Mouse (Mus musculus) heart, postnatal 4 days (tissue): ENCODE results near the gene Gm10354. TPM values are rescaled to one million over a fixed set of nuclear protein-coding genes. Genes with fewer than 3 reads are reported as not detected.
"Not testable (repeated sequence)": the region's sequence is repeated elsewhere in the genome, so short reads cannot be mapped to it uniquely, and the experiment has no call there.

Experiments used
- DNase-seq: peaks from one replicate; pipeline ENCODE4 v3.0.0; 2021
- total RNA-seq, 2 experiments: library from RNA; stranded (reverse); gene quantifications; 2 replicates each; pipeline ENCODE4 v1.2.3; 2021

Gene Gm10354
- total RNA-seq = not detected

DNA sequence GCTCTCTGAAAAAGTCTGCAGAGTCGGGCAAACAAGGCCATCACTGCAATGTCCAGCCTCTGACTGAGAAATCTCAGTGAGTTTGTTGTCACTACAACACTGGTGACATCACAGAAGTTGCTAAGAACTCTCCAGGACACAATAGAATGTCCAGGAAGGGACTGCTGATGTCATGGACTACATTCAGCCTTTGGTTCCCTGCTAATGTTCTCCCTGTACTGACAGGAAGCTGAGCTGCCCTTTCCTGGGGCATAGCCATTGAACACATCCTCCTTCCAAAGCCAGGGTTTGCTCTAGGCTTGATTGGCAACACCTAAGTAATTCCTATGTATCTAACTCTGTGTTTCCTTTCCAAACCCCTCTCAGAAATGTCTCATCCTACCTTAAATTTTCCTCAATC, at the start of gene Gm10354:
Gene Gm10354 (minus strand): TSS at position 101 of the 400 bp plus-strand sequence.
- DNase-seq = not testable (repeated sequence)

DNA sequence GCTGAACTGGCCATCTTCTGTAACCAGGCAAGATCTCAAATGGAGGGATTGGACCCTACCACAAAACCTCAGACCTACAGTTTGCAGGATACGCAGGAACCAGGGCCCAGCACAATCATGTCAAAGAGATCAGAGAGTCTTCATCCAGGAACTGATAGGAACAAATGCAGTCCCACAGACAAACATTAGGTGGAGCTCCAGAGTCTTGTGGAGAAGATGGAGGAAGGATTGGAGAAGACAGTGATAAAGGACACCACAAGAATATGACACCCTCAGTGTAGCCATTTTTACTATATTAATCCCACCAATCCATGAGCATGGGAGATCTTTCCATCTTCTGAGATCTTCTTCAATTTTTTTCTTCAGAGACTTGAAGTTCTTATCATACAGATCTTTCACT, 45.6 kb upstream of the Gm10354 start:
- not testable (repeated sequence) for DNase-seq

DNA sequence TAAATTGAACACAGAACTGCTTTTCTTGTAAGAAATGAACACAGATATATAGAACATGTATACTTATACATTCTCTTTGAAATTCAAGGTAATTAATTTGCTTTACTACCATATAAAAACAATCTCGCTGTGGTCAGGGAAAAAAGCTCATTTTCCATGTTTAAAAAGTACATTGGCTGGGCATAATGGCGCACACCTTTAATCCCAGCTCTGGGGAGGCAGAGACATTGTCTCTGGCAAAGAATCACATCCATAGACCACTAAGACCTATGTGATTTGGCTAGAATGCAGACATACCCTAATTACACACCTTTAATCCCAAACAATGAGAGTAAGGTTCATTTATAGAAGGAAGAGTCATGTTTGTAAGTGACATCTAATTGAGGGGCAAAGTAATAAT, 41.3 kb upstream of the Gm10354 start:
- not testable (repeated sequence) for DNase-seq

DNA sequence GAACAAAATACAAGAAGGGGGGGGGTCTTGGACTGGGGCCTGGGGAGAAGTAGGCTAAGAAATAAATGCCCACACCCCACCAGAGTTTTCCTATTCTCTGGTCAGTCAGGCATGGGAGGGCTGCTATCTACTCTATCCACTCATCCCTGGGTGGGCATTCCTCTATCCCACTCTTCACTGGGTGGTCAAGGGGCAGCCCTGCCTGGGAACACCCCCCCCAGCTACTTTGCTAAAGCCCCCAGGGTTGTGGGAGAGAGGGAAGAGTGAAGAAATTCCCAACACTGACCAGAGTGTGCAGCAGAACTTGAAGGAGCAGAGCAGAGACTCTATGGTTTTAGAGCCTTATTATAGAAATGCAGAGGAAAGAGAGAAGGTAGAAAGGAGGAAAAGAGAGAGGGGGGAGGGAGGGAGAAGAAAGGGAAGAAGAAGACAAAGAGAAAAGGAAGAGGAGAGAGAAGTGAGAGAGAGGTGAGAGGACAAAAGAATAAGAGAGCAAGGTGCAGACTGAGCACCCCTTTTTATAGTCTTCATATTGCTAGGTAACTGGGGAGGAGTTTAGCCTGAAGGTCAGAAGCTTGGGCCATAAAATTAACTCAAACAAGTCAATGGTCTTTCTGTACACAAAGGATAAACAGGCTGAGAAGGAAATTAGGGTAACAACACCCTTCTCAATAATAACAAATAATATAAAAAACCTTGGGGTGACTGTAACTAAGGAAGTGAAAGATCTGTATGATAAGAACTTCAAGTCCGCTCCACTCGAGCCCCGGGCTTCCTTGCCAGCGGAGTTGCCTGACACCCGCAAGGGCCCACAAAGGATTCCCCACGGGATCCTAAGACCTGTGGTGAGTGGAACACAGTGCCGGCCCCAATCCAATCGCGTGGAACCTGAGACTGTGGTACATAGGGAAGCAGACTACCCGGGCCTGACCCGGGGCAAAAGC, 32.2 kb upstream of the Gm10354 start:
- not testable (repeated sequence) for DNase-seq

DNA sequence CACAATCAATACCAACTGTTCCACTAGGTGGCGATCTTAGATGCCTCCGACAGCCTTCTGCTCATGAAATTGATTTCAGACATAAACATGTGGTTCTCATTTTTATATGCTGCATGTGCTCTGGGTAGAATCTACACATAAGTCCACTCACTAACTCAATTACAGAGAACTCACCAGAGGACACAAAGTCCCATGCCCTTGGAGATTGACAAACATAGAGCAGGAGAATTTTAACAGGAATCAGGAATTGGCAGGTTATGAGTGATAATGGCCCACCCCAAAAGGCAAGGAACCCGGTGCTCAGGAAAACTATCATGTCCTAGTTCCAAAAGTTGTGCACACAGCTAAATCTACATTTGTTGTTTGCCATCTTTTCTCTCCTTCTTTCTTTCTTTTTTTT, 28.2 kb upstream of the Gm10354 start:
- DNase-seq = not testable (repeated sequence)

DNA sequence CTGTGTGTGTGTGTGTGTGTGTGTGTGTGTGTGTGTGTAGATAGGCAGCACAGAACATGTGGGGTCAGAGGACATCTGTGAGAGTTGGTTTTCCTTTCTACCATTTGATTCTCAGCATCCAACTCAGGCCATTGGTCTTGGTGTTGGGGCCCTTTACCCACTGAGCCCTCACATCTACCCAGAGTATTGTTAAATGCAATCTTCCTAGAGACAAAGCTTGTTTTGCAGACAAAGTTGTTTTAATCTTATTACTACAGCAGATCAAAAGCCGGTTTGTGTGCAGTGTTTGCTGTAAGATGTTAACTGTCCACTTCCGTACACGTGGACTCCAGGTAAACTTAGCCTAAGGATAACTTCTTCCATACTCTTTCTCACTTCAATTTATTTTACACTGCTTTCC, 27.6 kb upstream of the Gm10354 start:
- not testable (repeated sequence) for DNase-seq

DNA sequence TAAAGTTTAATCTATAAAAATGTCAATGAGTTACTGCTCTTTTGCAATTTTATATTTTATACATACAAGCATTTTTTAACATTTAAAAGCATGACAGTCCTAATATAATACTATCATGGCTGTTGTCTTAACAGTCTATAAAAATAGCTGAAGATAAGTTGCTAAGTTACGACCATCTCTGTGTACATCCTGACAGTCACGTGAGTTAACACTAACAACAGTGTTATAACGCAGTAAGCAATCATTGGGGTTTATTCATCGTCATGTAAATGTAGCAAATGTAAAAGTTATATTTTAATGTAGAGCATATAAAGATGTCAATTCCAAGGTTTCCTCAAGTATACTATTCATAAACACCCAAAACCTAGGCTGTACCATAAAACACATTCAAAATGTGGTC, 26.8 kb upstream of the Gm10354 start:
- DNase-seq = not testable (repeated sequence)

DNA sequence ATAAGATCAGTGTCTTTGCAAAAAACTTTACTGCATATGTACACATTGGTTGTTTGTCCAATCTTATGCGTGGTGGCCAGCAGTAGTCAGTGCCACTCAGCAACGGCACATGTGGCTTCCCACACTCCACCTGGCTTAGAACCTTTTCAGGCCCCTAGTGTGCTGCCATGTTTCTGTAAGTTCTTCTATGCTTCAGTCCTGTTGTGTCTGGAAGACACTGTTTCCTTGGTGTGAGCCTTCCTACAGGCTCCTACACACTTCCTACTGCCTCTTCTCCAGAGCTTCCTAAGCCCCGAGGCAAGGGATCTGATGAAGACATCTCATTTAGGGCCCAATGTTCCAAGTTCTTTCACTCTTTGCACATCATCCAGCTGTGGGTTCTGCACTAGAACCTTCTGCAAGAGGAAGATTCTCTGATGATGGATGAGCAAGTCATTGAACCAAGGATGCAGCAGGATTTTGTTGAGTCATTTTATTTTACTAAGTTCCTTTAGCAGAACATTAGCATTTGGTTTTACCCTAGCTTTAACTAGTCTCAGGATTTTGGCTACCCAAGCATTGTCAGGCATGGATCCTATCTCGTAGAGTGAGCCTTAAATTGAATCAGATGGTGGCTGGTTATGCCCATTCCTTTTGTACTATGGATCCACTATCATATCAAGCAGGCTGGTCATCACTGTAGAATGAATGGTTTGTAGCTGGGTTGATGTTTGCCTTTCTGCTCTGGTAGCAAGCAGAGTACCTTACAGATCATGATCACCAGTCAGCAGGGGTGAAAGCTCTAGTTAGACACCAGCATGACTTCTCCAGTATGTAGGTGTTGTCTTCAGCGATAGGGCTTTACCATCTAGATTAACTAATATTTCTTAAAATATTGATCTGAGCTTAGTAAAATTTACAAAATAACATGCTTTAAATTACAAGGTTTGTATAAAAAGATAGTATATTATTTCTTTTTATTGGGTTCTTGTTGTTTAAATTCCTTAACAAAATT, 26.1 kb upstream of the Gm10354 start:
- DNase-seq = not testable (repeated sequence)

DNA sequence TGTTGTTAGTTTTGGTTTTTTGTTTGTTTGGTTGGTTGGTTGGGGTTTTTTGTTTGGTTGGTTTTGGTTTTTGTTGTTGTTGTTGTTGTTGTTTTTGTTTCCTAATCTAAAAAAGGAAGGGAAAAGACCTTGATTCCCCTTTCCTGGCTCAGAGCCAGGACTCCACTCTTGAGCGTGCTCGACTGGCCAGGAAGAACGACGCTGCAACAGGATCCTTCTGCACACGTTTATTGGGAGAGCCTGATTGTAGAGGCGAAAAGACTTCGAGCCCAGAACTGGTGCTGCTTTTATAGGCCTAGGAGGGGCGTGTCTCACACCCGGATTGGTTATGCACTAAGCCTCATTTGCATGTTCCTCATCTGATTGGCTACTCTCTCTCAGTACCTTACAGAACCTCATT, 19.3 kb upstream of the Gm10354 start:
- DNase-seq = not testable (repeated sequence)

DNA sequence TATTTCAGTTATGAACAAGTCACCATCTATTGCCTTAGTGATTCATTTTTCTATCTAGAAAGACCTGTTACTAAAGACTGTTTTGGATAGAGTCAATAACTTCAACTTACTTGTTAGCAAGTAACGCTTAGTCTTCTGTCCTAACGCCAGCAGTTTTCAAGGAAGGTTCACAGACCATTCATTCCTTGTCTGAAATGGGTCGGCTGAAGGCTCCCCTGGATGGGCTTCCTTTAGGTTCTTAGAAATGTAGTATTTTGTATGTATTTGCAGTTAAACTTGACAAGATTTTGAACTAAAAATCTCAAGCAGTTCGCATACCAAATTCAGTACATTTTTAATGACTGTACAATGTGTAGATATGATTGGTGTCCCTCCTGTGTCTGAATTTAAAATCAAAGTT, 18.8 kb upstream of the Gm10354 start:
- not testable (repeated sequence) for DNase-seq

DNA sequence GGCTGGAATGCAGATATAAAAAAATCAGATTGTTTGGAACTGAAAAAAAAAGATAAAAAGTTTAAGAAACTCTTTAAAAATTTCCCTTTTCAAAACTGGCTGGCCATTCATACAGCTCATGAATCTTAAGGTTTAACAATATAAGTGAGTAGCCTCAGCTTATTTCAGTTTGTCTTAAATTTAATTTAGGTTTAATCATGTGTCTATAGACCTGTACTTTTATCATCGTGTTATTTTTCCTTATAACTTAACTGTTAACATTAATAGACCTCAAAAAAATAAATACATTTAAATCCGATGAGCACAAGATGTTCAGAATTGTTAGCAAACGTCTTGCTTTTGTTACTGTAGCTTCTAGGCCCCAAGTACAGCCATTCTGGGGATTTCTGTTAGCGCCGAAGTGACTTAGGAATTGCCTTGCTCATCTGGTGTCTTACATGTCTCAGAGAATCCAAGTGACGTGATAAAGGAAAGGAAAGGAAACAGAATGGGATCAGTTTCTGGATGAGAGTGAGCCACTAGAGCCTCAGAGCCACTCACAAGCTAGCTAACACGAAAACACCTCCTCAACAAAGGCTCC, 18.0 kb upstream of the Gm10354 start:
- DNase-seq = not testable (repeated sequence)

DNA sequence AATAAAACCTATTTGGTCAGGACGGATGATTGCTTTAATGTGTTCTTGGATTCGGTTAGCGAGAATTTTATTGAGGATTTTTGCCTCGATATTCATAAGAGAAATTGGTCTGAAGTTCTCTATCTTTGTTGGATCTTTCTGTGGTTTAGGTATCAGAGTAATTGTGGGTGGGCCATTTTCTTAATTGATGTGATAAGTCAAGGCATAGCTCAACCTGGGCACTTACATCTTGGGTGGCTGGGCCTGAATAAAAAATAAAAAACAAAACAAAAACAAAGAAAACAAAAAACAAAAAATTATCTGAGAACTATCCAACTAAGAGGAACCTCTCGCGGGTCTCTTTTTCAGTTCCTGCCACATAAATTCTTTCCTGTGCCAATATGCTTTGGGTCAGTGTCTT, 15.4 kb upstream of the Gm10354 start:
- not testable (repeated sequence) for DNase-seq

DNA sequence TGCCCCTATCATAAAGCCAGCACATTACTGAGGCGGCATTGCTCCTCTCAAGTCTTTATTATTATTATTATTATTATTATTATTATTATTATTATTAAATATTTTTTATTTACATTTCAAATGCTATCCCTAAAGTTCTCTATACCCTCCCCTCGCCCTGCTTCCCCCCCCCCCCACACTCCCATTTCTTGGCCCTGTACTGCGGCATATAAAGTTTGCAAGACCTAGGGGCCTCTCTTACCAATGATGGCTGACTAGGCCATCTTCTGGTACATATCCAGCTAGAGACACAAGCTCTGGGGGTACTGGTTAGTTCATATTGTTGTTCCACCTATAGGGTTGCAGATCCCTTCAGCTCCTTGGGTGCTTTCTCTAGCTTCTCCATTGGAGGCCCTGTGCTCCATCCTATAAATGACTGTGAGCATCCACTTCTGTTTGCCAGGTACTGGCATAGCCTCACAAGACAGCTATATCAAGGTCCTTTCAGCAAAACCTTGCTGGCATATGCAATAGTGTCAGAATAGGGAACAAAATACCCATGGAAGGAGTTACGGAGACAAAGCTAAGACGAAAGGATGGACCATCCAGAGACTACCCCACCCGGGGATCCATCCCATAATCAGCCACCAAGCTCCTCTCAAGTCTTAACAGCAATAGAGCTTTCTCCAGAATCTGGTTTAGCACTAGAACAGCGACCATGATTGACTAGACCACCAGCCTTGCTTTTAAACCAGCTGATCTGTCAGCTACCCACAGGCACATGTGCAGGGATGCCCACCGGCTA, 11.8 kb upstream of the Gm10354 start:
- not testable (repeated sequence) for DNase-seq

DNA sequence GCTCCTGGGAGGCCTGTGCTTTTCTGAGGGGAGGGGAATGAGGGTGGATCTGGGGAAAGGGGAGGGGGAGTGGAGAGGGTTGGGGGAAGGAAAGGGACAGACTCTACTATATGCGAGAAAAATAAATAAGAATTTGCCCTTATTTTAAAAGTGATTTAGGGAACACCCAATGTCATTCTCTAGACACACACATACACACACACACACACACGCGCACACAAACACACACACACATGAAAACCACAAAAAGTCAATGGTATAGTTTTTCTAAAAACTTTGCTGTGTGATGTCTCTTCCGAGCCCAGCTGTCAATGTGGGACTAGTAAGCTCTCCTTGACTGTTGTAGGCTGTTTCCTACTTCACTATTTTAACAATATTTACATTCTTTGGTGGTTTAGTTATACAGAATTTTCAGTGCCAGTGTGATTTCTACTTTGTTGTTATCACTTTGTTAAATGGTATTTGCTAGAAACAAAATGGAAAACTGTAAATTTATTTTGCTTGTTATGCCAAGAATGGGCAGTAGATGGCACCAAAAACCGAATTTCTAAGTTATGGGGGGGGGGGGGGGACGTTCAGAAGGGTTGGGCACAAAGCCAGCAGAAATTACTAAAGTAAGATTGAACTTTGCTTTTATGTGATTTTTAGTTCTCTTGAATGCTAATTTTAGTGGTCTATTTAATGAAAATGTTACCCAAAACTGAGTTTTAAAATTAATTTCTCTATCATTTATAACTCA, 8.1 kb upstream of the Gm10354 start:
- not testable (repeated sequence) for DNase-seq

DNA sequence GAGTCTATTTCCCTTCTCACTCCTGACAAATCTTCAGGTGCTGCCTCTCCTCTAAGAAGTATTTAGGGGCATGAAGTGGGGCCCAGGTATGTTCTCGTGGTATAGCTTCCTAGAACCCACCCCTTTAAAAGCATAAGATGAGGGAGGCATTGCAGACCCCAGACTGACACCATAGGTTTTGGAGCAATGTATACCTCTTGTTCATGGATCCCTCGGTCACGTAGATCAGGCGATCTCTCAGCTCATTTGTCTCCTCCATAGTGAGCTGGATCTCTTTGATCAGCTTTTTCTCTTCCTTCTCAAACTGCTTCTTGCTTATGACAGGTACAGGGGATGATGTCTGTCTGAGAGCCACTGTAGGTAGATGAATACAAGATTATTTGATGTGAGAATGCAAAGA, 1.4 kb downstream of the Gm10354 start:
- not testable (repeated sequence) for DNase-seq

DNA sequence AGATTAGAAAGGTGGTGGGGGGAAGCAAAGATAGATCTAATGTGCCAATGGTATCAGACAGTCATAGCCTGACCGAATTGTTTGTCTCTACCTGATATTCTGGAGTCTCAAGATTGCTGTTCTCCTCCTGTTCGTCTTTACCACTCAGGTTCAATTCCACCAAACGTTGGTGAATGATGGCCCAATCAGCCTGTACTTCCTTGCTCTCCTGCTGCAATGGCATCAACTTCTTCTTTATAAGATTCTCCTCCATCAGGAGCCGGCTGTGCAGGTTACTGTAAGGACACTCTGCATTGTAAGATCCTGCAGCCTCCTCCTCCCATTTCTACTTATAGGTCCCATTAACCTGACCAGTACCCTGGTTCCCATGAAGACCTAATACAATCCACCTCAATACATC, 3.4 kb downstream of the Gm10354 start:
- not testable (repeated sequence) for DNase-seq

DNA sequence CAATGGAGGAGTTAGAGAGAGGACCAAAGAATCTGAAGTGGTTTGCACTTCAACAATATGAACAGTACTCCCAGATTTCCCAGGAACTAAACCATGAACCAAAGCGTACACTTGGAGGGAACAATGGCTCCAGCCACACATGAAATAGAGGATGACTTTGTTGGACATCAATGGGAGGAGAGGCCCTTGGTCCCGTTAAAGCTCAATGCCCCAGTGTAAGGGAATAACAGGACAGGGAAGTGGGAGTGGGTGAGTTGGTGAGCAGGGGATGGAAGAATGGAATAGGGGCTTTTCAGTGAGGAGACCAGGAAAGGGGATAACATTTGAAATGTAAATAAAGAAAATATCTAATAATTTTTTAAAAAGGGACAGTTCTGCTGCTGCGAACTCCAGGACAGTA, 5.9 kb downstream of the Gm10354 start:
- DNase-seq = not testable (repeated sequence)

DNA sequence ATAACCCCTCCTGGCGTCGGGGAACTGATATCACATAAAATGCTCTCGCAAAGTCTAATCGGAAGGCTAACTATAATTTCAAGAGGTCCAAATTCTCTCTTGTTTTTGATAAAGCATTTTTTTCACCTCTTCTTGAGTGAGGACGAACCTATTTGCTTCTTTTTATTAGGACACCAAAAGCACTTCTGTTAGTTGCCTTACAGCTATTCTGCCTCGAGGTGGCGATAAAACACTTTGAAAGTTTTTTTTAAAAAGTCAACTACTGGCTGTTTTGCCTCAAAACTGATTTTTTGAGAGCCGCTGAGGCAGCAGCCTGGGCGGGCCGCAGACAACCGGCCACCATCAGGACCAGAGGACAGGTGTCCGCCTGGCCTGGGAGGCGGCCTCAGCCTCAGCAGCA, 14.9 kb downstream of the Gm10354 start:
- not testable (repeated sequence) for DNase-seq

DNA sequence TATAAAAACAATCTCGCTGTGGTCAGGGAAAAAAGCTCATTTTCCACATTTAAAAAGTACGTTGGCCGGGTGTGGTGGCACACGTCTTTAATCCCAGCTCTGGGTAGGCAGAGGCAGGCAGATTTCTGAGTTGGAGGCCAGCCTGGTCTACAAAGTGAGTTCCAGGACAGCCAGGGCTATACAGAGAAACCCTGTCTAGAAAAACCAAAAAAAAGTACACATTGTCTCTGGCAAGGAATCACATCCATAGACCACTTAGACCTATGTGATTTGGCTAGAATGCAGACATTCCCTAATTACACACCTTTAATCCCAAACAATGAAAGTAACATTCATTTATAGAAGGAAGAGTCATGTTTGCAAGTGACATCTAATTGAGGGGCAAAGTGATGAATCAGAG, 17.2 kb downstream of the Gm10354 start:
- not testable (repeated sequence) for DNase-seq

DNA sequence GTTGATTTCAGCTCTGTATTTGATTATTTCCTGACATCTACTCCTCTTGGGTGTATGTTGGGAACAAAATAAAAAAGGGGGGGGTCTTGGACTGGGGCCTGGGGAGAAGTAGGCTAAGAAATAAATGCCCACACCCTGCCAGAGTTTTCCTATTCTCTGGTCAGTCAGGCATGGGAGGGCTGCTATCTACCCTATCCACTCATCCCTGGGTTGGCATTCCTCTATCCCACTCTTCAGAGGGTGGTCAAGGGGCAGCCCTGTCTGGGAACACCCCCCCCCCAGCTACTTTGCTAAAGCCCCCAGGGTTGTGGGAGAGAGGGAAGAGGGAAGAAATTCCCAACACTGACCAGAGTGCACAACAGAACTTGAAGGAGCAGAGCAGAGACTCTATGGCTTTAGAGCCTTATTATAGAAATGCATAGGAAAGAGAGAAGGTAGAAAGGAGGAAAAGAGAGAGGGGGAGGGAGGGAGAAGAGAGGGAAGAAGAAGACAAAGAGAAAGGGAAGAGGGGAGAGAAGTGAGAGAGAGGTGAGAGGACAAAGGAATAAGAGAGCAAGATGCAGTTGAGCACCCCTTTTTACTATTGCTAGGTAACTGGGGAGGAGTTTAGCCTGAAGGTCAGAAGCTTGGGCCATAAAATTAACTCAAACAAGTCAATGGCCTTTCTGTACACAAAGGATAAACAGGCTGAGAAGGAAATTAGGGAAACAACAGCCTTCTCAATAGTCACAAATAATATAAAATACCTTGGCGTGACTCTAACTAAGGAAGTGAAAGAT, 22.6 kb downstream of the Gm10354 start:
- DNase-seq = not testable (repeated sequence)
